Mouse (Mus musculus): ENCODE results near the gene Zscan18. TPM values are rescaled to one million over a fixed set of nuclear protein-coding genes. Genes with fewer than 3 reads are reported as not detected.
A peak's percentile ranks its signal among the peaks of the same experiment; 100 is the strongest.
"Not testable (repeated sequence)": the region's sequence is repeated elsewhere in the genome, so short reads cannot be mapped to it uniquely, and the experiment has no call there.

The Zscan18 gene
- total RNA-seq (2021) = 1 to 10 TPM; 2.4 to 3.1 TPM
- long read RNA-seq, experiment 1 = 0 reads
- long read RNA-seq, experiment 2, transcript Zscan18-205 (7 exons, 3,709 nt) = major isoform, 9 of 17 reads
- long read RNA-seq, experiment 2, partial matches to known transcripts = 1 of 17 reads
- long read RNA-seq, experiment 2, other reads (novel, unspliced or antisense) = 5 of 17 reads

DNA sequence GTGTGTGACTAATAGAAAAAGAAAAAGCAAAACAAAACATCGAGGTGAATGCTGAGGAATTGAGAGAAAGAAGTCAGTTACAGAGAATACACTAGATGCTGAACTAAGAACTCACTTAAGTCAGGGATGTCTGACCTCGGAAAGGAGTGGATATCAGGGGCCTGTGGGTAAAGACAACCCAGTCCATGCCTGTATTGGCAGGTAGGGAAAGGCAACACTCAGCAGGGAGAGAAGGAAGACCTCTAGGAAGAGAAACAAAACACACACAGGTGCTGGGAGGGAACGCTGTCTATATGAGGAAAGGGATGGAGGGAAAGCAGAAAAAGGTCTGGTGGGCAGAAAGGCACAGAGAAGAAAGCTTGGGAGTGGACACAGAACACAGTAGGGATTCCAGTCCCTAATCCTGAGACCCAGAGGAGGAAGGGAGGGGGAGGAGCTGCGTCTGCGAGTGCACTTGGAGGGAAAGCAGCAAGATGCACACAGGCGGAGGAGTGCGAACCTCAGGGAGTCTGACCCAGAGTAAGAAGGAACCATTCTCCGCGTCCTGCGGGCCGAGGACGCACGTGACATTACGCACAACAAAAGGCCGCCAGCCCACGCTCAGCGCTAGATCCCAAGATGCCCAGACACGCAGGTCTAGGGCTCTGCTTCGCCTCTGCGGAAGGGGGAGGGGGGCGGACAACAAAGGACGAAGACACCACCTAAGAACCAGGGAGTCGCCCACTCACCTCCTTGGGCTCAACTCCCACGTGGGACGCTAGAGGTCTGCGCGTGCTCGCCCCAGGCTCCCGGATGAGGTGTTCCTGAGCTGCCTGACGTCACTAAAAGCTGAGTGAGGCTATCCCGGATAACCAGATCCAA lies at the start of gene Zscan18:
Gene Zscan18 (minus strand): TSS at position 770 of the 861 bp plus-strand sequence.
- peak; percentile 46 to 68 for DNase-seq (ENCODE audit: low spot score in 2 of 2)

DNA sequence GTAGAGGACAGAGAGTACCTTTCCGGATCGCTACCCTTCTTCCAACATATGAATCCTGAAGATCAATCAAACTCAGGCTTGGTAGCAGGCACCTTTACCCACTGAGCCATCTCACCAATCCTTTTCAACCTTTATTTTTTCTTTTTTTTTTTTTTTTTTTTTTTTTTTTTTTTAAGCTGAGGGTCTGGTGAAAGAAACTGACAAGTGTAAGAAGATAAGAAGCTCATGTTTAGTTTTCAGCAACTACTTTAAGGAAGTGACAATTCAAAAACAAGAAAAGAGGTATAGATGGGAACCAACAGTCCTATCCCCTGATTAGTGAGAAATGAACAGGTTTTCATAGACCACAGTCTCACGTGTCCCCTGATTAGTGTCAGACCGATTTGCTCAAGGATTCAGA lies 32.3 kb upstream of the Zscan18 start:
- no peak for DNase-seq (ENCODE audit: low spot score in 2 of 2)

DNA sequence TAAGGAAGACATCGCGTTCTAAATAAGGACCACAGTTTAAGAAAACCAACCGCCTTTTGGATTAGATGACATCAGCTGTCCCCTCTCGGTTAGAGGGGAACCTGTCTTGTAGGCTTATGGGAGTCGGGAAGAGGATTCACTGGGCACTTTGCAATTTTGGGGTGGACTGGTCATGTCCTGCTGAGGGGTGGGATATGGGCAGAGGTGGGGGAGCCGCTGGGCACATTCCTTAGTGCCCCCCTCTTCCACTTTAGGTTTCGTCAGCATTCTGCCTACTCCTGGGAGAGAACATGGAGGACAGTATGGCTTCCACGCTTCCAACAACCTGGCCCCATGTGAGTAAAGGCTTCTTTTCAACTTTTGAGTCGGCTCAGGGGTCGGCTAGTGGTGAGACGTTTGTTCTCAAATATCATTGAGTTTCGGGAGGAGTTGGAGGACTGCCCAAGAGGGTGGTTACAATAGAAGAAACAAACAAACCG lies 31.8 kb upstream of the Zscan18 start:
- peak in 1 of 2 experiments; percentile 22 for DNase-seq (ENCODE audit: low spot score in 2 of 2)

GRCm38 (mm10) chr7:12834162-12835120 lies 31.0 kb upstream of the Zscan18 start, which contains the start of gene Zfp110:
Zfp110 (plus strand) TSS chr7:12834761.
- DNase-seq (ENCODE audit: low spot score in 2 of 2) = peak; percentile 85 to 86

DNA sequence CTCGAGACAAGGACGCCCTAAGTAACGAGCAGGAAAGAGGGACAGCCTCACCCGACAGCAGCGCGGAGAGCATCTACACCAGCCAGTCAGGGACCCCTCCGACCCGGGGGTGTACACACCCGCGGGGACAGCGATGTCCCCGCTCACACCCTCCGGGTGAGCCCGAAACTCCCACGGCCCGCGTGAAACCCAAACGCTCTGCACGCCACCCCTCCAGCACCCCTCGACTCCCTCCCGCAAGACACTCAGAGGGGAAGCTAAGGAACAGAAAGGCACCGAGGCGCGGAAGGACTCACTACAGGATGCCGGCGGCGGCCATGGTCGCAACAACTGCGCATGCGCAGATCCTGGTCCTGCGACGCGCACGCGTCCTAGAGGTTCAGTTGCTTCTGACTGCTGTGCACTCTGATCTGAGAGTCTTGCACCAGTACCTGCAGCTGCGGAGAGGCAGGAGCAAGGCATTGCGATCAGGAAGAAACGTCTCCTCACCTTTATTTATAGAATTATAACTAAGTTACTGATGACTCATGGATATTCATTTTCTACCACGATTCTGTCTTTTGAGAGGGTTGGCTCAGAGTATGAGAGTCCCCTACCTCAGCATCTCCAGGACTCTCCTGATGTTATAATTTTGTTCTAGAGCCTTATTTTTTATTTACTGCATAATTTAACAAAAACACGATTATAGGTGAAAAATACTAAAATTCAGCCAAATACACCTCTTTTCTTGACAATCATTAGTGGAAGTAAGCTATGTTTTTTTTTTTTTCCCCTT lies 15.3 kb upstream of the Zscan18 start, which contains the start of gene Zfp329:
Gene Zfp329 (minus strand): TSS at position 338 of the 775 bp plus-strand sequence.
- DNase-seq (ENCODE audit: low spot score in 2 of 2) = peak; percentile 89 to 91

DNA sequence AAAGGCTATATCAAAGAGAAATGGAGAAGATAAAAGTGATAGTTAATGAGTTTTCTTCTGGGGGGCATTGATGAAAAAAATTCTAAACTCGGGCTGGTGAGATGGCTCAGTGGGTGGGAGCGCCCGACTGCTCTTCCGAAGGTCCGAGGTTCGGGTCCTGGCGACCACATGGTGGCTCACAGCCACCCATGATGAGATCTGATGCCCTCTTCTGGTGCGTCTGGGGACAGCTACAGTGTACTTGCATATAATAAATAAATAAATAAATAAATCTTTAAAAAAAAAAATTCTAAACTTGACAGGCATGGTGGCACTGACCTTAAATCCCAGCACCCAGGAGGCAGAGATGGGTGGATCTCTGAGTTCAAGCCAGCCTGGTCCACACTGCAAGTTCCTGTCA lies 12.1 kb upstream of the Zscan18 start:
- no peak for DNase-seq (ENCODE audit: low spot score in 2 of 2)

- DNase-seq (ENCODE audit: low spot score in 2 of 2) = no peak
Measured at GRCm38 (mm10) chr7:12803727-12804071, 264 bp upstream of the Zscan18 start.

DNA sequence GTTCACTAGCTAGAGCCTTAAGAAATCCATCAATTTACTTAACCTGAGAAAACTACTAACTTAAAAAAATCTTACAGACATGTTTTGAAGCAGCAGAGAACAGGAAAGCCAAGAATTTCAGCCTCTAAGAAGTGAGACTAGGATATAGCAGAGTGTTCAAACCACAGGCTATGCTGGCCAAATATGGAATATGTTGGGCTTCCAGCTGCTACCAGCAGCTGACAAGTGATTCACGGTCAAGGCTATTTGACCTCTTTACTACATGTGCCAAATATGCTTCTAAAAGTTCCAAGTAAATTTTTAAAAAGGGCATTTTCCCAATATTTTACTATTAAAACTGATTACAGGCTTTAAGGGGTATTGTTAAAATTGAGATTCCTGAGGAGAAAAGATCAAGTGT lies 3.9 kb downstream of the Zscan18 start:
- DNase-seq (ENCODE audit: low spot score in 2 of 2) = no peak

- no peak for DNase-seq (ENCODE audit: low spot score in 2 of 2)
Measured at GRCm38 (mm10) chr7:12797971-12798370, 5.5 kb downstream of the Zscan18 start.

GRCm38 (mm10) chr7:12792624-12793023 lies 10.8 kb downstream of the Zscan18 start:
- not testable (repeated sequence) for DNase-seq (ENCODE audit: low spot score in 2 of 2)

- no peak for DNase-seq (ENCODE audit: low spot score in 2 of 2)
Measured at GRCm38 (mm10) chr7:12788025-12788424, 15.4 kb downstream of the Zscan18 start.

DNA sequence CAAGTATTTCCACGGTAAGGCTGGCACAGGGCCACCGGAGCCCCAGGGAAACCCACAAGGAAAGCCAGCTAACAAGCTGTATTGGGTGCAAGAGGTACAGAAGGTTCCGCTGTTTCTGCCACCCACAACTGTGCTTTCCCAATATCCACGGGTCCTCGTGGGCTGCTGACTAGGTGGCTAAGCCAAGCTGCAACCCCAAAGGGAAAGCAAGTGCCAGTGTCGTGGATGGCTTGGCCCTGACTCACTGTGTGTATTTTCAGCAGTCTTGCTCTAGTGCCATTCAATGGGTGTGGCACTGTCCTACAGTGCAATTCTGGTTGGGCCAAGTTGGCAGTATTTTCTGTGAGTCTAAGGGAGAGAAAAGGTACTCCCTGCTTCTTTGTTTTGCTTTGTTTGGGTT lies 16.1 kb downstream of the Zscan18 start:
- no peak for DNase-seq (ENCODE audit: low spot score in 2 of 2)

- DNase-seq (ENCODE audit: low spot score in 2 of 2) = peak; percentile 61 to 72
Measured at GRCm38 (mm10) chr7:12780151-12780830, 23.1 kb downstream of the Zscan18 start.

- DNase-seq (ENCODE audit: low spot score in 2 of 2) = no peak
Measured at GRCm38 (mm10) chr7:12779782-12780150, 23.7 kb downstream of the Zscan18 start.

GRCm38 (mm10) chr7:12779141-12779540 lies 24.3 kb downstream of the Zscan18 start:
- no peak for DNase-seq (ENCODE audit: low spot score in 2 of 2)

- no peak for DNase-seq (ENCODE audit: low spot score in 2 of 2)
Measured at GRCm38 (mm10) chr7:12774606-12775005, 28.8 kb downstream of the Zscan18 start.

DNA sequence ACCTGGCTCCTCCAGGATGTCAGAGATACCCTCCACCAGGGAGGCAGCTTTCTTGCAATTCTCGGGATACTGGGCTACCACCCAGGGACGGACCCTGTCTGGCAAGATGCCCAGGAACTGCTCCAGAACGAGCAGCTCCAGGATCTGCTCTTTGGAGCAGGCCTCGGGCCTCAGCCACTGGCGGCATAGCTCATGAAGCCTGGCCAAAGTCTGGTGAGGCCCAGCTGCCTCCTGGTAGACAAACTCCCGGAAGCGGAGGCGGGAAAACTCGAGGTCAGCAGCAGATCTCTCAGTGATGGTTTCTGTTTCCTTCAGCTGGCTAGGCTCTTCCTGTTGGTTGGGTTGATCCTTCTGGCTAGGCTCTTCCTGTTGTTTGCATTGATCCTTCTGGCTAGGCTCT lies 29.3 kb downstream of the Zscan18 start:
- DNase-seq (ENCODE audit: low spot score in 2 of 2) = no peak

GRCm38 (mm10) chr7:12749431-12750198 lies 53.8 kb downstream of the Zscan18 start:
- DNase-seq (ENCODE audit: low spot score in 2 of 2) = no peak

DNA sequence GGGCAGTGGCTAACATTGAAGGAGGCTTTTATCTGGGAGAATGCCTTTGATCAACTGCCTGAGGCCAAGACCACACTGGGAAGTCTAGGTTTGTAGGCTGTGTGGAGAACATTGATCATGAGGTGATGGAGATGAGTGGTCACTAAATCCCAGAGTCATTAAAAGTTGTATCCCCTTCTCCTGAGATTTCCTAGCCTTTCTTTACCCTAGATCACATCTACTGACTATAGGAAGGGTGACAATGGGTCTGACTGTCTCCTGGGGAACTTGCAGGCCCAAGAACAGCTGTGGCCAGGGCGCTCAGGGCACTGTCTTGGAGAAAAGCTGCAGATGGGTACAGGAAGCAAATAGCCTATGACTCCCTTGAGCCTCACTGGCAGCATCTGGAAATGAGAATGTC lies 68.5 kb downstream of the Zscan18 start, which contains the start of gene Vmn2r56:
Gene Vmn2r56 (minus strand): TSS at position 101 of the 400 bp plus-strand sequence.
- no peak for DNase-seq (ENCODE audit: low spot score in 2 of 2)

Measured in adrenal gland, adult 18-20 months (tissue).